Mouse (Mus musculus) intestine, postnatal 0 days (tissue): Measurements from ENCODE around the gene Scnn1b. TPM values are rescaled to one million over a fixed set of nuclear protein-coding genes. Genes with fewer than 3 reads are reported as not detected.

ENCODE experiments used
- ATAC-seq: fragments of 200-750 bp; cut with Nextera tagmentation; 2 replicates; pipeline ENCODE4 v1.8.0; 2017; ENCODE audit warnings: mild to moderate bottlenecking, moderate TSS enrichment, moderate library complexity
- H3K27ac ChIP-seq: fragments of 300-500 bp; sonication (generic); 2 replicates; pipeline ENCODE4 v1.5.1; 2014; ENCODE audit warnings: mild to moderate bottlenecking, low read depth, low read length, moderate library complexity
- H3K27me3 ChIP-seq: fragments of 300-500 bp; sonication (generic); replicated peaks from 2 replicates; pipeline ENCODE4 v1.6.1; 2014; ENCODE audit warnings: low read length, mixed read lengths; ENCODE audit not compliant: control insufficient read depth, insufficient read depth
- H3K36me3 ChIP-seq: fragments of 300-500 bp; sonication (generic); 2 replicates; pipeline ENCODE4 v1.6.1; 2014; ENCODE audit warnings: mild to moderate bottlenecking, moderate library complexity; ENCODE audit not compliant: control insufficient read depth, insufficient read depth
- H3K4me1 ChIP-seq: fragments of 300-500 bp; sonication (generic); replicated peaks from 2 replicates; pipeline ENCODE4 v1.6.1; 2014; ENCODE audit warnings: antibody characterized with exemption, low read length, mixed read lengths; ENCODE audit not compliant: control insufficient read depth, insufficient read depth
- H3K4me2 ChIP-seq: fragments of 300-500 bp; sonication (generic); replicated peaks from 2 replicates; pipeline ENCODE4 v1.6.1; 2014; ENCODE audit warnings: low read depth, mild to moderate bottlenecking, moderate library complexity
- H3K4me3 ChIP-seq: fragments of 300-500 bp; sonication (generic); 2 replicates; pipeline ENCODE4 v1.5.1; 2014; ENCODE audit warnings: low read depth, low read length
- H3K9ac ChIP-seq: fragments of 300-500 bp; sonication (generic); 2 replicates; pipeline ENCODE4 v1.6.1; 2014; ENCODE audit warnings: mild to moderate bottlenecking, low read depth, low read length
- H3K9me3 ChIP-seq: fragments of 300-500 bp; sonication (generic); 2 replicates; pipeline ENCODE4 v1.6.1; 2016; ENCODE audit warnings: mixed run types; ENCODE audit not compliant: control insufficient read depth
- CTCF ChIP-seq: sonication (generic); IDR thresholded peaks from 2 replicates; pipeline ENCODE4 v1.5.1; 2016; ENCODE audit warnings: low read depth, mild to moderate bottlenecking, control low read depth, antibody characterized with exemption, moderate library complexity
- WGBS: fragments of 180-500 bp; shearing (Covaris S2); extraction: QIAGEN DNeasy Blood & Tissue Kit; methylation state at CpG from one replicate; pipeline ENCODE4 v1.1.7; 2014; 5-methylcytosine and 5-hydroxymethylcytosine counted together
- polyA plus RNA-seq: library from polyadenylated mRNA; unstranded; fragments of >200 nt; fragmentation: Nextera tagmentation; extraction: Ambion mirVana; gene quantifications from 2 replicates; pipeline ENCODE4 v1.2.1, GENCODE M21; 2015

The Scnn1b gene
- polyA plus RNA-seq, 1 experiment from 2014 or later: 0.52 TPM

GRCm38 (mm10) chr7:121938124-121938891 lies 73.5 kb downstream of the Scnn1b start:
- Histone ChIP-seq H3K4me2 (no peak overlapping the region), H3K9ac (no peak overlapping the region), H3K4me3 (no peak overlapping the region), H3K27ac (no peak overlapping the region), H3K36me3 (peaks cover 11% of the 10 kb centered on the region), H3K27me3 (no peaks in the 10 kb centered on the region), H3K9me3 (no peaks in the 10 kb centered on the region), H3K4me1 (0 out of 2 replicates have a peak, but pooled peaks cover 3% of the 10 kb centered on the region)
- no peak for ATAC-seq
- 85% methylated on average over 8 of the region's 8 CpGs for WGBS
- no peak for TF ChIP-seq CTCF

- no peak for TF ChIP-seq CTCF
Observed at GRCm38 (mm10) chr7:121939244-121939643, 74.4 kb downstream of the Scnn1b start.

GRCm38 (mm10) chr7:121939729-121940128 lies 74.9 kb downstream of the Scnn1b start:
- no peak overlapping the region for H3K4me2 ChIP-seq
- H3K27me3 ChIP-seq: no peaks in the 10 kb centered on the region
- no peak overlapping the region for H3K4me3 ChIP-seq
- peaks cover 19% of the 10 kb centered on the region for H3K36me3 ChIP-seq
- no peak overlapping the region for H3K27ac ChIP-seq
- no peak for ATAC-seq
- 39% methylated on average over 4 of the region's 4 CpGs for WGBS
- TF ChIP-seq CTCF: no peak
- H3K9me3 ChIP-seq: no peaks in the 10 kb centered on the region
- H3K9ac ChIP-seq: no peak overlapping the region
- H3K4me1 ChIP-seq: 0 out of 2 replicates have a peak, but pooled peaks cover 3% of the 10 kb centered on the region

More at GRCm38 (mm10) chr7:121939244-121939643, 74.4 kb downstream of the Scnn1b start:
- Histone ChIP-seq H3K36me3 (peaks cover 19% of the 10 kb centered on the region), H3K4me1 (0 out of 2 replicates have a peak, but pooled peaks cover 3% of the 10 kb centered on the region), H3K27me3 (no peaks in the 10 kb centered on the region), H3K4me3 (no peak overlapping the region), H3K9me3 (no peaks in the 10 kb centered on the region), H3K27ac (no peak overlapping the region), H3K4me2 (no peak overlapping the region), H3K9ac (no peak overlapping the region)
- WGBS: 71% methylated on average over 6 of the region's 6 CpGs
- ATAC-seq: no peak

GRCm38 (mm10) chr7:121941016-121941415 lies 76.2 kb downstream of the Scnn1b start:
- Histone ChIP-seq H3K27me3 (no peaks in the 10 kb centered on the region), H3K4me2 (no peak overlapping the region), H3K36me3 (peaks cover 12% of the 10 kb centered on the region; the same call in 1 of the 2 replicates), H3K4me3 (no peak overlapping the region), H3K9ac (no peak overlapping the region), H3K9me3 (no peaks in the 10 kb centered on the region), H3K4me1 (0 out of 2 replicates have a peak, but pooled peaks cover 3% of the 10 kb centered on the region), H3K27ac (no peak overlapping the region)
- ATAC-seq: no peak
- WGBS: 80% methylated on average over 3 of the region's 3 CpGs
- no peak for TF ChIP-seq CTCF

DNA sequence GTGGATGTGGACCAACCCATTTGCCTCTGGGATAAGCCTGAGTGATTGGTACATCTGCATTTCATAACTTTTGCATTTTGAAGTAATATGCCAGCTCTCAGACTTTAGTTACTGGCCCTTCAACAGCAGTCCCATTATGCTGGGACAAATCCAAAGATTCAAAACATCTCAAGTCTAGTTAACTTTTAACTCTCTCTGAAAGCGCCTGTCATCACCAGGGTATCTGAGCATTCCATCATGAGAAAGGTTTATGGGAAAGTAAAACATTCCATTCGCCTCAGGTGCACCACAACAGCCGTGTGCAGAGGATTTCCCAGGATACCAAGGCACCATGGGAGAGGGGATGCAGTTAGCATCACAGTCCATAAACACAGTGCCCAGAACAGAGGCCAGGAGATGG lies 76.8 kb downstream of the Scnn1b start:
- Histone ChIP-seq H3K9ac (no peak overlapping the region), H3K4me2 (no peak overlapping the region), H3K4me1 (no peaks in the 10 kb centered on the region), H3K9me3 (no peaks in the 10 kb centered on the region), H3K27ac (no peak overlapping the region), H3K4me3 (no peak overlapping the region), H3K36me3 (peaks cover 12% of the 10 kb centered on the region; the same call in 1 of the 2 replicates), H3K27me3 (no peaks in the 10 kb centered on the region)
- WGBS: 75% methylated on average over 3 of the region's 3 CpGs
- ATAC-seq: no peak
- TF ChIP-seq CTCF: no peak

- no peak overlapping the region for H3K27ac ChIP-seq
- H3K4me2 ChIP-seq: no peak overlapping the region
- peaks cover 9% of the 10 kb centered on the region; the same call in 1 of the 2 replicates for H3K36me3 ChIP-seq
- no peaks in the 10 kb centered on the region for H3K9me3 ChIP-seq
- no peaks in the 10 kb centered on the region for H3K27me3 ChIP-seq
- ATAC-seq: no peak
- no peak for TF ChIP-seq CTCF
- no peaks in the 10 kb centered on the region for H3K4me1 ChIP-seq
- no peak overlapping the region for H3K4me3 ChIP-seq
- WGBS: 81% methylated on average over 2 of the region's 2 CpGs
- no peak overlapping the region for H3K9ac ChIP-seq
Observed at GRCm38 (mm10) chr7:121942371-121942770, 77.5 kb downstream of the Scnn1b start.
